Mouse (Mus musculus) megakaryocyte-erythroid progenitor cell, adult 5-6 weeks (primary cell): ENCODE data around the gene Edem2. TPM values are rescaled to one million over a fixed set of nuclear protein-coding genes. Genes with fewer than 3 reads are reported as not detected.

Experiments used
- ATAC-seq: replicated peaks from 2 replicates; pipeline ENCODE4 v1.8.0; 2016; ENCODE audit warnings: mild to moderate bottlenecking, inconsistent platforms; ENCODE audit not compliant: severe bottlenecking, poor library complexity, low FRiP score, low TSS enrichment
- total RNA-seq, 2 experiments: library from RNA; stranded (forward) in 1 of 2; stranded (reverse) in 1 of 2; fragments of 200-1000, 215-1000 nt in 1 of 2; fragments of >200 nt in 1 of 2; fragmentation: Nextera tagmentation in 1 of 2; gene quantifications; 2 replicates each; pipeline ENCODE4 v1.2.3; 2014 to 2017

Edem2 gene
- total RNA-seq, 2 experiments from 2014 or later: 10.1 to 23.0 TPM

GRCm38 (mm10) chr2:155694564-155694963 lies 34.7 kb downstream of the Edem2 start:
- no peak for ATAC-seq

GRCm38 (mm10) chr2:155693136-155693535 lies 36.1 kb downstream of the Edem2 start:
- no peak for ATAC-seq

GRCm38 (mm10) chr2:155691723-155692493 lies 37.4 kb downstream of the Edem2 start, which contains the start of gene Trpc4ap:
Trpc4ap (minus strand) TSS chr2:155692384.
- peak; percentile 95 for ATAC-seq

- no peak for ATAC-seq
Observed at GRCm38 (mm10) chr2:155691336-155691722, 37.9 kb downstream of the Edem2 start.

- ATAC-seq: no peak
Observed at GRCm38 (mm10) chr2:155689211-155689610, 40.1 kb downstream of the Edem2 start.

- no peak for ATAC-seq
Observed at GRCm38 (mm10) chr2:155687746-155688145, 41.5 kb downstream of the Edem2 start.

GRCm38 (mm10) chr2:155686572-155686971 lies 42.7 kb downstream of the Edem2 start:
- no peak for ATAC-seq

- ATAC-seq: no peak
Observed at GRCm38 (mm10) chr2:155683821-155684220, 45.5 kb downstream of the Edem2 start.

GRCm38 (mm10) chr2:155683137-155683536 lies 46.1 kb downstream of the Edem2 start:
- no peak for ATAC-seq

GRCm38 (mm10) chr2:155681874-155682273 lies 47.4 kb downstream of the Edem2 start:
- no peak for ATAC-seq

- no peak for ATAC-seq
Observed at GRCm38 (mm10) chr2:155681194-155681593, 48.1 kb downstream of the Edem2 start.

- no peak for ATAC-seq
Observed at GRCm38 (mm10) chr2:155680591-155680990, 48.7 kb downstream of the Edem2 start.

- ATAC-seq: no peak
Observed at GRCm38 (mm10) chr2:155679586-155680110, 49.6 kb downstream of the Edem2 start.

- ATAC-seq: no peak
Observed at GRCm38 (mm10) chr2:155675118-155675517, 54.2 kb downstream of the Edem2 start.

- peak; percentile 67 for ATAC-seq
Observed at GRCm38 (mm10) chr2:155673546-155673945, 55.7 kb downstream of the Edem2 start.

- ATAC-seq: no peak
Observed at GRCm38 (mm10) chr2:155671236-155671635, 58.0 kb downstream of the Edem2 start.

GRCm38 (mm10) chr2:155668461-155668860 lies 60.8 kb downstream of the Edem2 start:
- 0 out of 2 replicates have a peak, but pooled peaks have one; percentile 61 for ATAC-seq

GRCm38 (mm10) chr2:155667881-155668280 lies 61.4 kb downstream of the Edem2 start:
- ATAC-seq: no peak

- 0 out of 2 replicates have a peak, but pooled peaks have one; percentile 36 for ATAC-seq
Observed at GRCm38 (mm10) chr2:155663910-155664460, 65.3 kb downstream of the Edem2 start.

GRCm38 (mm10) chr2:155663097-155663496 lies 66.2 kb downstream of the Edem2 start:
- peak; percentile 78 for ATAC-seq

GRCm38 (mm10) chr2:155662390-155662789 lies 66.9 kb downstream of the Edem2 start:
- ATAC-seq: no peak
